In the genomic region with DNA sequence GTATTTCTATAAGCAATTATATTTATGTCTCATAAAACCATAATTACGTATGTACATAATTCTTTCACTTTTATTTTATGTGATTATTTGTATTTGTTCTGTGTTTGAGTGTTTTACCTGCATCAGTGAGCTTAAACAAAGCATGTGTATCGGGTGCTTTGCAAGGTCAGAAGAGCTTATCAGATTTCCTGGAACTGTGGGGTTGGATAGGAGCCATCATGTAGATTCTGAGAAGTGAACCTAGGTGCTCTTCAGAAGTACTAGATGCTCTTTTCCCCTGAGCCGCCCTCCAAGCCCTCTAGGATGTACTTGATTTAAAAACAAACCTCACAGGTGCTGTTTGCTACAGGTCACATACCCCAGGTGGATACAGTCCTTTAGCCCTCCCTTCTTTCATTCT, we compare ENCODE assay signal across 20 mouse cellular contexts.
DNase-seq lines count a peak whose midpoint lies in the region; ATAC-seq and TF ChIP-seq lines count a peak whose summit lies in the region.
"Had no signal": no experiment of that assay in that cellular context is flagged by ENCODE, and none has a peak within 500 bp of the region (broad histone marks: within the 10 kb centered on the region; RNA-seq: fewer than 3 reads in every experiment).

No protein-coding gene starts in this region.

- no peaks in the 10 kb centered on the region for H3K9me3 ChIP-seq in lung, postnatal 0 days (ENCODE audit: low read length)
- no peaks in the 10 kb centered on the region for H3K9me3 ChIP-seq in forebrain, postnatal 0 days (ENCODE audit: low read length)
- H3K9me3 ChIP-seq: embryonic facial prominence, embryonic 13.5 days; forebrain, embryonic 12.5 days; heart, embryonic 12.5 days; hindbrain, embryonic 10.5 days had no signal

- 75% methylated on average over 3 of the region's 3 CpGs for WGBS in lung, postnatal 0 days
- 65% methylated on average over 3 of the region's 3 CpGs for WGBS in lung, adult 2 months
- 85% methylated on average over 3 of the region's 3 CpGs for WGBS in forebrain, postnatal 0 days

- H3K4me1 ChIP-seq in lung, postnatal 0 days (ENCODE audit: insufficient read depth, low read depth, low read length): no peaks in the 10 kb centered on the region
- no peaks in the 10 kb centered on the region for H3K4me1 ChIP-seq in lung, adult 2 months (ENCODE audit: control insufficient read depth, insufficient read depth, low read length)
- no peaks in the 10 kb centered on the region for H3K4me1 ChIP-seq in forebrain, postnatal 0 days (ENCODE audit: insufficient read depth)
- H3K4me1 ChIP-seq: embryonic facial prominence, embryonic 13.5 days; forebrain, embryonic 12.5 days; heart, embryonic 12.5 days; hindbrain, embryonic 10.5 days had no signal

- no peak for TF ChIP-seq CTCF in lung, postnatal 0 days (IDR thresholded peaks at IDR 0.05)
- TF ChIP-seq CTCF in lung, adult 2 months (IDR thresholded peaks at IDR 0.05; ENCODE audit: insufficient read depth, low read length): no peak
- no peak for TF ChIP-seq CTCF in forebrain, postnatal 0 days (IDR thresholded peaks at IDR 0.05; ENCODE audit: low read depth)

- H3K27me3 ChIP-seq in lung, postnatal 0 days (replicated peaks; ENCODE audit: insufficient read depth, low read length): no peaks in the 10 kb centered on the region
- H3K27me3 ChIP-seq in forebrain, postnatal 0 days (ENCODE audit: insufficient read depth, low read length): no peaks in the 10 kb centered on the region
- H3K27me3 ChIP-seq: embryonic facial prominence, embryonic 13.5 days; forebrain, embryonic 12.5 days; heart, embryonic 12.5 days; Patski had no signal

- 0 out of 2 replicates have a peak, but pooled peaks have one; percentile 11 for TF ChIP-seq EP300 in lung, postnatal 0 days (IDR thresholded peaks at IDR 0.05)

- no peak overlapping the region for H3K4me2 ChIP-seq in lung, postnatal 0 days (replicated peaks; ENCODE audit: low read depth, low read length)
- H3K4me2 ChIP-seq in forebrain, postnatal 0 days (ENCODE audit: low read depth): no peak overlapping the region
- H3K4me2 ChIP-seq: embryonic facial prominence, embryonic 13.5 days; forebrain, embryonic 12.5 days; heart, embryonic 12.5 days; hindbrain, embryonic 14.5 days had no signal

- peak; percentile 43 for ATAC-seq in lung, postnatal 0 days
- peak; percentile 84 for ATAC-seq in CD4-positive, CD25-positive, alpha-beta regulatory T cell, adult 4 months
- ATAC-seq in activated CD4-positive, CD25-positive, alpha-beta regulatory T cell, adult 4 months: peak; percentile 82
- peak; percentile 77 for ATAC-seq in inflammation-experienced regulatory T-cells, adult 6 months
- ATAC-seq in forebrain, postnatal 0 days: no peak
- ATAC-seq in monocyte, adult 5-6 weeks (replicated peaks; ENCODE audit: insufficient number of reproducible peaks, low FRiP score, low TSS enrichment, poor library complexity, severe bottlenecking): no peak
- ATAC-seq: forebrain, embryonic 16.5 days; Patski had no signal

- no peak overlapping the region for H3K27ac ChIP-seq in lung, postnatal 0 days (ENCODE audit: low read length)
- no peak overlapping the region for H3K27ac ChIP-seq in forebrain, postnatal 0 days (ENCODE audit: low read depth, low read length)
- H3K27ac ChIP-seq: embryonic facial prominence, embryonic 13.5 days; forebrain, embryonic 12.5 days; hindbrain, embryonic 10.5 days; hindbrain, embryonic 14.5 days had no signal

- H3K9ac ChIP-seq in lung, postnatal 0 days (replicated peaks; ENCODE audit: low read depth): no peak overlapping the region
- H3K9ac ChIP-seq in forebrain, postnatal 0 days: no peak overlapping the region
- H3K9ac ChIP-seq: embryonic facial prominence, embryonic 13.5 days; forebrain, embryonic 12.5 days; heart, embryonic 12.5 days; hindbrain, embryonic 14.5 days had no signal

- TF ChIP-seq POLR2A in lung, adult 2 months (IDR thresholded peaks at IDR 0.05; ENCODE audit: borderline replicate concordance, extremely low read depth, low read depth, low read length): no peak

- no peaks in the 10 kb centered on the region; the same call in 1 of the 2 replicates for H3K36me3 ChIP-seq in lung, postnatal 0 days (ENCODE audit: insufficient read depth, low read length)
- no peaks in the 10 kb centered on the region for H3K36me3 ChIP-seq in forebrain, postnatal 0 days (ENCODE audit: insufficient read depth)
- H3K36me3 ChIP-seq: embryonic facial prominence, embryonic 13.5 days; forebrain, embryonic 12.5 days had no signal

- peak; percentile 24 for DNase-seq in lung, postnatal 0 days (ENCODE audit: low spot score)
- no peak for DNase-seq in lung, adult 2 months
- no peak for DNase-seq in forebrain, postnatal 0 days
- no peak for DNase-seq in thymus, postnatal 10 days (ENCODE audit: low spot score in 2 of 2)
- DNase-seq: adrenal gland, postnatal 10 days; cerebellum, adult 18-20 months; cerebellum, adult 9-11 months; cerebellum, postnatal 36 days; gastrocnemius, postnatal 25 days had no signal

- no peak overlapping the region for H3K4me3 ChIP-seq in lung, postnatal 0 days (ENCODE audit: low read depth, low read length)
- no peak overlapping the region for H3K4me3 ChIP-seq in lung, adult 2 months (replicated peaks; ENCODE audit: extremely low read depth, low read depth, low read length)
- H3K4me3 ChIP-seq in forebrain, postnatal 0 days (ENCODE audit: low read depth, low read length): no peak overlapping the region
- H3K4me3 ChIP-seq: embryonic facial prominence, embryonic 13.5 days; forebrain, embryonic 12.5 days; heart, embryonic 12.5 days; hindbrain, embryonic 10.5 days had no signal

Comparison
In these comparisons a context has a peak if more than half of its experiments do, and no peak if none do; other contexts are left out.
1. ATAC-seq: peak in lung, postnatal 0 days (single experiment), CD4-positive, CD25-positive, alpha-beta regulatory T cell, adult 4 months (single experiment), activated CD4-positive, CD25-positive, alpha-beta regulatory T cell, adult 4 months (single experiment) and inflammation-experienced regulatory T-cells, adult 6 months (single experiment); none in forebrain, postnatal 0 days (single experiment) and monocyte, adult 5-6 weeks (single experiment).